In genomic region chr15:25929518-25929917, GRCm38 (mm10) we compare ENCODE assay signal across 16 mouse cellular contexts. TPM values are rescaled to one million over a fixed set of nuclear protein-coding genes. Genes with fewer than 3 reads are reported as not detected.
DNase-seq lines count a peak whose midpoint lies in the region; ATAC-seq and TF ChIP-seq lines count a peak whose summit lies in the region.
"Had no signal": no experiment of that assay in that cellular context is flagged by ENCODE, and none has a peak within 500 bp of the region (broad histone marks: within the 10 kb centered on the region; RNA-seq: fewer than 3 reads in every experiment).

No protein-coding gene starts in this region.

- peaks cover 27% of the 10 kb centered on the region for H3K4me1 ChIP-seq in heart, embryonic 10.5 days
- H3K4me1 ChIP-seq in heart, embryonic 16.5 days (ENCODE audit: control insufficient read depth, insufficient read depth, low read length), result peaks cover 38% of the 10 kb centered on the region
- H3K4me1 ChIP-seq in forebrain, postnatal 0 days (ENCODE audit: insufficient read depth), result no peaks in the 10 kb centered on the region; the same call in 1 of the 2 replicates

- 45% methylated on average over 11 of the region's 11 CpGs for WGBS in heart, embryonic 10.5 days
- WGBS in heart, embryonic 16.5 days, result 23% methylated on average over 11 of the region's 11 CpGs
- 85% methylated on average over 11 of the region's 11 CpGs for WGBS in forebrain, postnatal 0 days

- H3K9me3 ChIP-seq in heart, embryonic 10.5 days, result no peaks in the 10 kb centered on the region
- H3K9me3 ChIP-seq in heart, embryonic 16.5 days (replicated peaks; ENCODE audit: control insufficient read depth, low read length), result no peaks in the 10 kb centered on the region
- no peaks in the 10 kb centered on the region for H3K9me3 ChIP-seq in forebrain, postnatal 0 days (ENCODE audit: low read length)
- H3K9me3 ChIP-seq: embryonic facial prominence, embryonic 15.5 days; forebrain, embryonic 13.5 days; hindbrain, embryonic 15.5 days; neural tube, embryonic 15.5 days; stomach, embryonic 15.5 days had no signal

- no peaks in the 10 kb centered on the region for H3K36me3 ChIP-seq in heart, embryonic 10.5 days
- H3K36me3 ChIP-seq in heart, embryonic 16.5 days (ENCODE audit: control insufficient read depth, insufficient read depth), result no peaks in the 10 kb centered on the region
- no peaks in the 10 kb centered on the region for H3K36me3 ChIP-seq in forebrain, postnatal 0 days (ENCODE audit: insufficient read depth)
- H3K36me3 ChIP-seq: embryonic facial prominence, embryonic 15.5 days; hindbrain, embryonic 15.5 days; neural tube, embryonic 15.5 days; stomach, embryonic 15.5 days had no signal

- DNase-seq in gastrocnemius, postnatal 25 days, result peak; percentile 58
- no peak for DNase-seq in gastrocnemius, postnatal 10 days
- DNase-seq in heart, embryonic 10.5 days (ENCODE audit: low spot score), result no peak
- peak; percentile 48 to 85 for DNase-seq in kidney, postnatal 25 days
- no peak for DNase-seq in c-Kit-positive CD71-positive TER-119-positive erythroid progenitor cells, embryonic 14.5 days (ENCODE audit: low spot score)
- DNase-seq in forebrain, postnatal 0 days, result no peak
- no peak for DNase-seq in layer of hippocampus, postnatal 10 days (ENCODE audit: low spot score in 2 of 2)
- DNase-seq: right cerebral cortex, postnatal 25 days had no signal

- no peak overlapping the region for H3K4me3 ChIP-seq in heart, embryonic 10.5 days
- H3K4me3 ChIP-seq in heart, embryonic 16.5 days (ENCODE audit: low read length), result no peak overlapping the region
- no peak overlapping the region for H3K4me3 ChIP-seq in forebrain, postnatal 0 days (ENCODE audit: low read depth, low read length)
- H3K4me3 ChIP-seq: embryonic facial prominence, embryonic 15.5 days; forebrain, embryonic 13.5 days; hindbrain, embryonic 15.5 days; neural tube, embryonic 15.5 days; stomach, embryonic 15.5 days had no signal

- no peak for TF ChIP-seq CTCF in forebrain, postnatal 0 days (IDR thresholded peaks at IDR 0.05; ENCODE audit: low read depth)

- 0 out of 2 replicates have a peak overlapping the region, but pooled peaks have one; percentile 14 for H3K4me2 ChIP-seq in heart, embryonic 16.5 days (ENCODE audit: low read depth, low read length)
- H3K4me2 ChIP-seq in forebrain, postnatal 0 days (ENCODE audit: low read depth), result no peak overlapping the region
- H3K4me2 ChIP-seq: embryonic facial prominence, embryonic 15.5 days; forebrain, embryonic 13.5 days; hindbrain, embryonic 15.5 days; neural tube, embryonic 15.5 days; stomach, embryonic 15.5 days had no signal

- peak; percentile 38; the same call in 1 of the 2 replicates for ATAC-seq in heart, embryonic 16.5 days (replicated peaks; ENCODE audit: extremely low read depth, insufficient read depth, low FRiP score)
- no peak for ATAC-seq in forebrain, postnatal 0 days
- ATAC-seq: forebrain, embryonic 13.5 days had no signal

- H3K27ac ChIP-seq in heart, embryonic 10.5 days, result peak overlapping the region; percentile 78
- H3K27ac ChIP-seq in heart, embryonic 16.5 days (ENCODE audit: low read length), result peak overlapping the region; percentile 76
- H3K27ac ChIP-seq in forebrain, postnatal 0 days (ENCODE audit: low read depth, low read length), result no peak overlapping the region
- H3K27ac ChIP-seq: embryonic facial prominence, embryonic 15.5 days; forebrain, embryonic 13.5 days; hindbrain, embryonic 15.5 days; liver, embryonic 14.5 days; macrophage; neural tube, embryonic 15.5 days; stomach, embryonic 15.5 days had no signal

- peak overlapping the region; percentile 44; the same call in 1 of the 2 replicates for H3K9ac ChIP-seq in heart, embryonic 16.5 days (ENCODE audit: low read length)
- H3K9ac ChIP-seq in forebrain, postnatal 0 days, result no peak overlapping the region
- H3K9ac ChIP-seq: embryonic facial prominence, embryonic 15.5 days; forebrain, embryonic 13.5 days; hindbrain, embryonic 15.5 days; liver, embryonic 14.5 days; neural tube, embryonic 15.5 days; stomach, embryonic 15.5 days had no signal

- no peaks in the 10 kb centered on the region for H3K27me3 ChIP-seq in heart, embryonic 10.5 days (ENCODE audit: insufficient read depth, poor library complexity, severe bottlenecking)
- H3K27me3 ChIP-seq in heart, embryonic 16.5 days (ENCODE audit: control insufficient read depth, insufficient read depth, low read length), result no peaks in the 10 kb centered on the region
- H3K27me3 ChIP-seq in forebrain, postnatal 0 days (ENCODE audit: insufficient read depth, low read length), result no peaks in the 10 kb centered on the region
- H3K27me3 ChIP-seq: embryonic facial prominence, embryonic 15.5 days; forebrain, embryonic 13.5 days; hindbrain, embryonic 15.5 days; neural tube, embryonic 15.5 days; stomach, embryonic 15.5 days had no signal

RNA-seq across cellular contexts. Expression of gene Zfp622, which starts 54.6 kb away (rescaled TPM):
- total RNA-seq in gastrocnemius, postnatal 25 days (2021), result 10 to 100 TPM; 20.2 to 23.9 TPM
- total RNA-seq in gastrocnemius, postnatal 10 days (2021), result 10 to 100 TPM; 29.5 to 32.4 TPM
- 19.3 and 31.0 TPM in 2 replicates for polyA plus RNA-seq in heart, embryonic 10.5 days (2016; fragmentation: Nextera tagmentation; extraction: Ambion mirVana)
- polyA plus RNA-seq in heart, embryonic 16.5 days (2015; fragmentation: Nextera tagmentation; extraction: Ambion mirVana), result 16.8 and 18.1 TPM in 2 replicates
- 40.9 and 43.6 TPM in 2 replicates for total RNA-seq in forebrain, postnatal 0 days (2014; rRNA removed)
- 31.6 and 36.3 TPM in 2 replicates for polyA plus RNA-seq in forebrain, postnatal 0 days (2015; fragmentation: Nextera tagmentation; extraction: Ambion mirVana)
- 10 to 100 TPM; 42.6 to 45.4 TPM for total RNA-seq in layer of hippocampus, postnatal 10 days (2021)

Comparison
In these comparisons a context has a peak if more than half of its experiments do, and no peak if none do; other contexts are left out.
1. DNase-seq: peak in gastrocnemius, postnatal 25 days (single experiment) and kidney, postnatal 25 days (2 of 2); none in gastrocnemius, postnatal 10 days (single experiment), heart, embryonic 10.5 days (single experiment), c-Kit-positive CD71-positive TER-119-positive erythroid progenitor cells, embryonic 14.5 days (single experiment), forebrain, postnatal 0 days (single experiment) and layer of hippocampus, postnatal 10 days (0 of 2).